Mouse (Mus musculus): ENCODE results near the gene Derl3. TPM values are rescaled to one million over a fixed set of nuclear protein-coding genes. Genes with fewer than 3 reads are reported as not detected.
"Not testable (repeated sequence)": the region's sequence is repeated elsewhere in the genome, so short reads cannot be mapped to it uniquely, and the experiment has no call there.

The Derl3 gene
- polyA plus RNA-seq, 1 experiment from 2014 or later: 3.2 TPM

DNA sequence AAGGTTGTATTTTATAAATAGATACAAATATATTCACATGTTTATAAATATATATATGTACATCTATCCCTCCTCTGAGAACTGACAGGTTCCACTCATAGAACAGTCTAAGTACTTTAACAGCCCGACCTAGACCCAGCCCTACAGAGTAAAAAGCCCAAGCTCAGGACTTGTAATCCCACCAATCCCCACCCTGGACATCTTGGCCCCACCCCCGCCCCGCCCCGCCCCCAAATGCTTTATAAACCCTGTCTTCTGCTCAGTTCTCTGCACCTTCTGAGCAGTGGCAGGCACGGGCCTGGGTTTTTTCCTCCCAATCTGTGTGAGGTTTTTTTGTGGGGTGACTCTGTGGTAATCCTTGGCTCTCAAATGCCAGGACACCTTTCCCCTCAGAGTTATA is 39.1 kb upstream of the Derl3 start:
- Histone ChIP-seq H3K4me2 (replicated peaks; ENCODE audit: low read depth, low read length) (no peak overlapping the region), H3K27me3 (ENCODE audit: control insufficient read depth, insufficient read depth, low read length) (no peaks in the 10 kb centered on the region), H3K9me3 (ENCODE audit: control insufficient read depth, low read length) (no peaks in the 10 kb centered on the region), H3K36me3 (ENCODE audit: control insufficient read depth, insufficient read depth, low read length) (peaks cover 19% of the 10 kb centered on the region; the same call in 1 of the 2 replicates), H3K27ac (ENCODE audit: low read depth, low read length) (no peak overlapping the region), H3K9ac (ENCODE audit: low read depth, low read length) (no peak overlapping the region), H3K4me3 (ENCODE audit: low read length) (no peak overlapping the region), H3K4me1 (ENCODE audit: control insufficient read depth, insufficient read depth, low read length) (0 out of 2 replicates have a peak, but pooled peaks cover 14% of the 10 kb centered on the region)
- no peak for ATAC-seq (ENCODE audit: low FRiP score, low TSS enrichment)
- WGBS: 48% methylated on average over 5 of the region's 5 CpGs

DNA sequence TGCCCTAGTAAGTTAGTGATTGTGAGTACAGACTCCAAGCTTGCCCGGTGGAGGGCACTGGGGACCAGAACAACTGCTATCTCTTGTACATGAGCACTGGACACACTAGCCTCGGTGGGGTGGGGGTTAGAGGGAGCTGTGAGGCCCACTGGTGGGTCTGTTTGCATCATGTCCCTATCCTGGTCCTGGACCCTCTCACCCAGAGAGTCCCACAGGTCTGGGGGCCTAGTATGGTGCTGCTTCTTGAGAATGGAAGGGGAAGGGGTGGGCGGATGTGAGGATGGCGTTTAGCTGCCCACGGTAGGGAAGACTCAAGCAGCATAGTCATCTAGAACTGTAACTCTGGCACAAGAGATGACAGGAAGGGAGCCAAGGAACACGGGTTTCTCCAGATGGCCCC is 38.4 kb upstream of the Derl3 start:
- Histone ChIP-seq H3K36me3 (ENCODE audit: control insufficient read depth, insufficient read depth, low read length) (peaks cover 19% of the 10 kb centered on the region; the same call in 1 of the 2 replicates), H3K4me1 (ENCODE audit: control insufficient read depth, insufficient read depth, low read length) (0 out of 2 replicates have a peak, but pooled peaks cover 14% of the 10 kb centered on the region), H3K9ac (ENCODE audit: low read depth, low read length) (no peak overlapping the region), H3K27me3 (ENCODE audit: control insufficient read depth, insufficient read depth, low read length) (no peaks in the 10 kb centered on the region), H3K4me2 (replicated peaks; ENCODE audit: low read depth, low read length) (no peak overlapping the region), H3K27ac (ENCODE audit: low read depth, low read length) (no peak overlapping the region), H3K9me3 (ENCODE audit: control insufficient read depth, low read length) (no peaks in the 10 kb centered on the region), H3K4me3 (ENCODE audit: low read length) (no peak overlapping the region)
- ATAC-seq (ENCODE audit: low FRiP score, low TSS enrichment): no peak
- 82% methylated on average over 6 of the region's 6 CpGs for WGBS

DNA sequence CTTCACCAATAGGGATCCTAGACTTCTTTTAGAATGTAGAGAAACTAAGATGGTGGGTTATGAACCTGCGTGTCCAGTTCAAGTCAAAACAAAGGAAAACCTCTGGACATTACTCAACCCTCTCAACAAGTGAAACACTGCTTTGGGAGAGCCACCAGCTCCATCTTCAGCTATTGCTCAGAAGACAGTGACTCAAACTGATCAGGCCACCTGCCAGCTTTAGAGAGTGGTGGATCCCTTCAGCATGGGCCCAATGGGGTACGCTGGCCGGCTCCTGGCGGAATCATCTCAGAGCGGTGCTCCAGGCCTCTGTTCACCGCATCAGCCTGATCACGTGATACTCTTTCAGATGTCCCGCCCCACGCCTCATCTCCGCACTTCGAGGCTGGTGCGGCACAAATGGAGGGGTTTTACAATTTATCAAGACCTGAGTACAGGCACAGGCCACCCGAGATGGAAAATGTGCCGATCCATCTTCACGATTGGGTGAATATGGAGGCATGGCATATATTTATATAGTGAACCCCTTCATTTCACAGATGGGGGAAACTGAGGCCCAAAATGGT is 37.7 kb upstream of the Derl3 start:
- Histone ChIP-seq H3K4me2 (replicated peaks; ENCODE audit: low read depth, low read length) (no peak overlapping the region), H3K4me3 (ENCODE audit: low read length) (no peak overlapping the region), H3K9ac (ENCODE audit: low read depth, low read length) (no peak overlapping the region), H3K9me3 (ENCODE audit: control insufficient read depth, low read length) (no peaks in the 10 kb centered on the region), H3K36me3 (ENCODE audit: control insufficient read depth, insufficient read depth, low read length) (peaks cover 19% of the 10 kb centered on the region; the same call in 1 of the 2 replicates), H3K27me3 (ENCODE audit: control insufficient read depth, insufficient read depth, low read length) (no peaks in the 10 kb centered on the region), H3K4me1 (ENCODE audit: control insufficient read depth, insufficient read depth, low read length) (peaks cover 14% of the 10 kb centered on the region; the same call in 1 of the 2 replicates), H3K27ac (ENCODE audit: low read depth, low read length) (no peak overlapping the region)
- ATAC-seq (ENCODE audit: low FRiP score, low TSS enrichment): no peak
- 94% methylated on average over 15 of the region's 15 CpGs for WGBS

DNA sequence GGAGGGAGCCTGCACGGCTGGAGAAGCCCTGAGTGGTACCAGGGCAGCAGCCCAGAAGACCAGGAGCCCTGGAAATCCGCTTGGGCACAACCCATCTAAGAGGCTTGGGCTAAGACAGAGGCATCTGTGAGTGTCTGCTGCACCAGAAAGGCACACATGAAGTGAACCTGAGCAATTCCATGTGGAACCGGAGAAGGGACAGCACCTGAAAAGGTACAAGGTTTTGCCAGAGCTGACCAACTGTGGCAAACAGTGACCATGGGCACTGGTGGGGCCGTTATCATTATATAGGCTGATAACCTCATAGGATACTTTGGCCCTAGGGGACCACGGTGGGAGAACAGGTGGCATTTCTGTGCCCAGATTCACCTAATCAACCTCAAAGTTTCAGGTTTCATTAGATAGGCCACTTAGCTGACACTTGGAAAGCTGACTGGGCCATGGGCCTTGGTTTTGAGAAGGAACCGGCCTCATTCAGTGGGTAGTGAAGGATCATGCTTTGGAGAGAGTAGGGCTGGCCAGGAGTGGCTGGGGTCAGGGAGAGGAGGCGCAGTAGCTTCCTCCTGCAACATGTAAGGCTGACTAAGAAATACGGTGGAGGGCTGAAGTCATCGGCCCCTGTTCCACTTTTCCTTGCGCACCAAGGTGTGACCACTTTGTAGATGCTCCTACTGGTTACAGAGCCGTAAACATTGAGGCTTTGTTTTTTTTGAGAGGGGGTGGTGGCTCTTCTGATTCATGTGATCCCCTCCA is 36.9 kb upstream of the Derl3 start:
- H3K36me3 ChIP-seq (ENCODE audit: control insufficient read depth, insufficient read depth, low read length): peaks cover 19% of the 10 kb centered on the region; the same call in 1 of the 2 replicates
- H3K9ac ChIP-seq (ENCODE audit: low read depth, low read length): no peak overlapping the region
- WGBS: 63% methylated on average over 11 of the region's 11 CpGs
- H3K4me2 ChIP-seq (replicated peaks; ENCODE audit: low read depth, low read length): no peak overlapping the region
- no peak overlapping the region for H3K4me3 ChIP-seq (ENCODE audit: low read length)
- no peaks in the 10 kb centered on the region for H3K27me3 ChIP-seq (ENCODE audit: control insufficient read depth, insufficient read depth, low read length)
- H3K4me1 ChIP-seq (ENCODE audit: control insufficient read depth, insufficient read depth, low read length): peaks cover 18% of the 10 kb centered on the region; the same call in 1 of the 2 replicates
- no peak for ATAC-seq (ENCODE audit: low FRiP score, low TSS enrichment)
- no peaks in the 10 kb centered on the region for H3K9me3 ChIP-seq (ENCODE audit: control insufficient read depth, low read length)
- no peak overlapping the region for H3K27ac ChIP-seq (ENCODE audit: low read depth, low read length)

DNA sequence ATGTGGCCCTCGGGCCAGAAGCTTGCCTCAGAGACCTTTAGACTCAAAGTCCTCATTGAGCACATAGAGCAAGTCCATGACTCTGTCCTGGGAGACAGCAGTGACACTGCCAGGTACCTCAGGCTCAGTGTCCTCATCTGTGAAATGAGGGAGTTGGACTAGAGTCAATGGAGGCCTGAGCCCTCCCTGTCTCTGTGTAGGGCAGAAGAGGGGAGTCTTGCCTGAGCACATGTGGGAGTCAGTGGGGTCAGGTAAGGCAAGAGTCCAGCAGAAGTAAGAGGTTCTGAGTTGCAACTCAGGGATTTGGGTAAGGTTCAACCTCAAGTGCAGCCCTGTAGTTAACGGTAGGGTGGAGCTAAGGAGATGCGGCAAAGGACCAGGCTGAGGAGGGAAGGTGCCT is 36.2 kb upstream of the Derl3 start:
- WGBS: 82% methylated on average over 3 of the region's 3 CpGs
- no peak overlapping the region for H3K9ac ChIP-seq (ENCODE audit: low read depth, low read length)
- H3K36me3 ChIP-seq (ENCODE audit: control insufficient read depth, insufficient read depth, low read length): peaks cover 19% of the 10 kb centered on the region; the same call in 1 of the 2 replicates
- H3K27me3 ChIP-seq (ENCODE audit: control insufficient read depth, insufficient read depth, low read length): no peaks in the 10 kb centered on the region
- peaks cover 18% of the 10 kb centered on the region; the same call in 1 of the 2 replicates for H3K4me1 ChIP-seq (ENCODE audit: control insufficient read depth, insufficient read depth, low read length)
- no peak overlapping the region for H3K27ac ChIP-seq (ENCODE audit: low read depth, low read length)
- no peak overlapping the region for H3K4me2 ChIP-seq (replicated peaks; ENCODE audit: low read depth, low read length)
- H3K4me3 ChIP-seq (ENCODE audit: low read length): no peak overlapping the region
- no peaks in the 10 kb centered on the region; the same call in 1 of the 2 replicates for H3K9me3 ChIP-seq (ENCODE audit: control insufficient read depth, low read length)
- no peak for ATAC-seq (ENCODE audit: low FRiP score, low TSS enrichment)

DNA sequence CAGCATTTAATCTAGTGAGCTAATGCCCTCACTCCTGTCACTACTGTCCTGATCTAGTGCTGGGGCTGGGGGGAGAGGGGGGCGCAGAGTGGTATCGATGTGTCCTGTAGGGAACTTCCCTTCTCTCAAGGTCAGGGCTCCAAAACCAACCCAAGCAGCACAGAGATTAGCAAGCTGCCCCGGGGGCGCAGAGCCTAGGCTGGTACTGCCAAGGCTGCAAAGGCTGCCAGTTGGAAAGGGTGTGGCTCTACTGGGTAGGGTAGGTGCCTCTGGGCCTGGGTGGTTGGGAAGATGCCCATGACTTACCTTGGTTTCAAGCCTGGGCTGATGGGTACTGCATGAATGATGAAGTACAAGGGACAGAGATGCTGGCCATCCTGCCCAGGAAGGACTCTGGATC is 35.6 kb upstream of the Derl3 start:
- no peak for ATAC-seq (ENCODE audit: low FRiP score, low TSS enrichment)
- WGBS: 91% methylated on average over 4 of the region's 4 CpGs
- Histone ChIP-seq H3K27me3 (ENCODE audit: control insufficient read depth, insufficient read depth, low read length) (no peaks in the 10 kb centered on the region), H3K4me3 (ENCODE audit: low read length) (no peak overlapping the region), H3K9ac (ENCODE audit: low read depth, low read length) (no peak overlapping the region), H3K9me3 (ENCODE audit: control insufficient read depth, low read length) (no peaks in the 10 kb centered on the region; the same call in 1 of the 2 replicates), H3K4me1 (ENCODE audit: control insufficient read depth, insufficient read depth, low read length) (peaks cover 18% of the 10 kb centered on the region; the same call in 1 of the 2 replicates), H3K36me3 (ENCODE audit: control insufficient read depth, insufficient read depth, low read length) (peaks cover 19% of the 10 kb centered on the region; the same call in 1 of the 2 replicates), H3K27ac (ENCODE audit: low read depth, low read length) (no peak overlapping the region), H3K4me2 (replicated peaks; ENCODE audit: low read depth, low read length) (no peak overlapping the region)

DNA sequence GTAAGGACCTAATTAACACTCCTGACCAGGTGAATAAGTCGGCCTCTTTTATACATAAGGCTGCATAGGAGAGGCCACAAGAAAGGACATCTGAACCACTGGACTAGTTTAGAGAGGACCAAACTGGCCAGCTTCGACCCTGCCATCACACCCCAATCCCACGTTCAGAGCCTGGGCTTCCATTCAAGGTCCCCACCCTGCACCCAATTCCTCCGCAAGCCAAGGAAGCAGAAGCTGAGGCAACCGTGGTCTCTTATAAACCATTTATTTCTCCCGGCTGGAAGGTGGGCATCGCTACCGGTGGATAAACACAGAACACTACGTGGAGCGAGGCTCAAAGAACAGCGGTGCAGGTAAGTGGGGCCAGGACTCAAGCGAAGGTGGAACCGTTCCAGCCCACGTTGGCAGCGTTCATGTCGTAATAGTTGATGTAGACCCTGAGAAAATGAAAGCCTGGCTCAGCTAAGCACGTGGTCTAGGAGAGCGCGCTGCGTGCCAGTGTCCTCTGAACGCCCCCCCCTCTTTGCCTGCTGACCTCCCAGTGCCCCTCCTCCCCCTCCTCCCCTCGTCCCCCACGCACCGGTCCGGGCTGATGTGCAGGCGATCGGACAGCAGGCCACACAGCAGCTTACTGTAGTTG is 34.0 kb upstream of the Derl3 start:
- H3K27me3 ChIP-seq (ENCODE audit: control insufficient read depth, insufficient read depth, low read length): no peaks in the 10 kb centered on the region
- peaks cover 19% of the 10 kb centered on the region; the same call in 1 of the 2 replicates for H3K36me3 ChIP-seq (ENCODE audit: control insufficient read depth, insufficient read depth, low read length)
- peak overlapping the region; percentile 94 for H3K27ac ChIP-seq (ENCODE audit: low read depth, low read length)
- peak overlapping the region; percentile 74 for H3K4me3 ChIP-seq (ENCODE audit: low read length)
- 2% methylated on average over 27 of the region's 27 CpGs for WGBS
- ATAC-seq (ENCODE audit: low FRiP score, low TSS enrichment): peak; percentile 63
- peak overlapping the region; percentile 92 for H3K9ac ChIP-seq (ENCODE audit: low read depth, low read length)
- peaks cover 18% of the 10 kb centered on the region; the same call in 1 of the 2 replicates for H3K4me1 ChIP-seq (ENCODE audit: control insufficient read depth, insufficient read depth, low read length)
- H3K9me3 ChIP-seq (ENCODE audit: control insufficient read depth, low read length): no peaks in the 10 kb centered on the region; the same call in 1 of the 2 replicates
- peak overlapping the region; percentile 57 for H3K4me2 ChIP-seq (replicated peaks; ENCODE audit: low read depth, low read length)

DNA sequence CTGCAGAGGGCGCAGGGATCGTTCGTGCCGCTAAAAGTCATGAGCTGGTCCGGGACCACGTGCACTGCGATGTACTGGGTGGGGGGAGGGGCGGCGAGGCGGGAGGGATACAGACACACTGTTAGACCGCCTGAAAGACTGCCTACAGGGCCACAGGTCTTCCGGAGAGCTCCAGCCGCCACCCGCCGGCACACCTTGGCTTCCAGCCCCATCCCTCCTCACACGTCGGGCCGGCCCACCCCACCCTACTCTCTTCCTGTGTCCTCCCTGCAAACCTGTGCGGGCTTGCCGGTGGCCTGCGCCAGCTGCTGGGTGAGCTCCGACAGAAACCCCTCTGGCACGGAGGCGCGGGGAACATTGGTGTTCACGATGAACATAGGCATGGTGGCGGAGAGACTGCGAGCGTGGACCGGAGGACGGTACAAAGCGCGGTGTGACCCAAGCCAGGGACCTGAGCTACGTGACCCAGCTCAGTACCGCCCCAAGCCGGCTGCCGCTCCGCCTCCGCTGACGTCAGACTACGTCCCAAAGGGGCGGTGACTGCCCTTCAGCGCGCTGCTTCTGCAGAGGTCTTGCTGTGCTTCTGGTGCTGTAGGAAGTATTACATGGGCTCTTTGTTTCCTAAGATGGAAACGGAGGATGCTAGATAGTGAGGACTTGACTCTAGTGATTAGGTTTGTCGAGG is 33.3 kb upstream of the Derl3 start, which contains the start of gene Mif:
Gene Mif (minus strand): TSS at position 455 of the 685 bp plus-strand sequence.
- Histone ChIP-seq H3K4me2 (replicated peaks; ENCODE audit: low read depth, low read length) (peak within 1 kb of the TSS; percentile 57), H3K27ac (ENCODE audit: low read depth, low read length) (peak within 1 kb of the TSS; percentile 94), H3K9ac (ENCODE audit: low read depth, low read length) (peak within 1 kb of the TSS; percentile 92), H3K4me1 (ENCODE audit: control insufficient read depth, insufficient read depth, low read length) (peaks cover 18% of the 10 kb centered on the region; the same call in 1 of the 2 replicates), H3K36me3 (ENCODE audit: control insufficient read depth, insufficient read depth, low read length) (peaks cover 19% of the 10 kb centered on the region; the same call in 1 of the 2 replicates), H3K4me3 (ENCODE audit: low read length) (peak within 1 kb of the TSS; percentile 74)
- H3K27me3 ChIP-seq (ENCODE audit: control insufficient read depth, insufficient read depth, low read length); H3K9me3 ChIP-seq (ENCODE audit: control insufficient read depth, low read length): not testable (repeated sequence)
- WGBS: under 1% methylated on average over 40 of the region's 46 CpGs
- ATAC-seq (ENCODE audit: low FRiP score, low TSS enrichment): peak; percentile 96
